Mouse (Mus musculus) splenic B cell, adult 2 months (primary cell): ENCODE measurements around the gene 5031439G07Rik.

Experiments used
- DNase-seq: peaks from one replicate; pipeline ENCODE4 v3.0.0-alpha.2; 2011; ENCODE audit warnings: low read depth, low spot score
- H3K27me3 ChIP-seq: 2 replicates; pipeline ENCODE4 v1.6.1; 2012; ENCODE audit warnings: mild to moderate bottlenecking, low read length, moderate library complexity, mixed read lengths; ENCODE audit not compliant: control insufficient read depth, poor library complexity, insufficient read depth, severe bottlenecking
- H3K36me3 ChIP-seq: 2 replicates; pipeline ENCODE4 v1.6.1; 2012; ENCODE audit warnings: mild to moderate bottlenecking, low read length, moderate library complexity, mixed read lengths; ENCODE audit not compliant: control insufficient read depth, poor library complexity, insufficient read depth, severe bottlenecking

Gene 5031439G07Rik

DNA sequence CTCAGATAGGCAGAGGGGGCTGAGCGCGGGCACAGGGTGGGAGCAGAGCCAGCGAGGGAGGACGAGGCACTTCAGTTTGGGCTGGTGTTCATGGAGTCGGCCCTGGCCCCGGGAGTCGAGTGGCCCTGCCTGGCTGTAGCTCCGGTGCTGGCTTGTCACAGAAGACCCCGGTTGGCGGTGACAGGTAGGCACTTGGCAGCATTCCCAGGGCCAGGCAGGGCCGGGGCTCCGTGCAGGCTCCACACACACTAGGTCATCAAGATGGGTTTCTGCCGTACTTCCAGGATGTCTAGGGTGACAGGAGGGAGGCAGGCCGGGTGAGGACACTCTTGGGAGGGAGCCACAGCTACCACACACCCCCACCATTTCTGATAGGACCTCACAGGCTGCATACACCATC lies 39.4 kb downstream of the 5031439G07Rik start:
- Histone ChIP-seq H3K36me3 (peaks cover 6% of the 10 kb centered on the region), H3K27me3 (no peaks in the 10 kb centered on the region)
- no peak for DNase-seq

DNA sequence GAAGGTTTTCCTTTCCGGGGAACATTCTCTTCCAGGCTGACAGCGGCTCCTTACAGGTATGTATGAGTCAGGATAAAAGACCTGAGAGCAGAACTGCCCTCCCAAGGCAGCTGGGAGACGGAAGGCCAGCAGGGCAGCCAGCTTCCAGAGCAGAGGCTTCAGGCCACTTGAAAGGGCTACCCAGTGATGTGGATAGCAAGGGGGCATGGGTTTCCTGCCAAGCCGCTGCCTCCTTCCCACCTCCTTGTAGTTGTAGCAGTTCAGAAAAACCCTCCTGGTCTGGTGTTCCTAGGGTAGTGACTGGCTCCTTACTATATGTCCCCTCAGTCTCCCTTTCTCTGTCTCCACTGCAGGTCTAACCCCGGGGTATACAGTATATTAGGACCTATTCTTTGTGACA lies 44.0 kb downstream of the 5031439G07Rik start:
- H3K36me3 ChIP-seq, result peaks cover 13% of the 10 kb centered on the region
- no peak for DNase-seq
- H3K27me3 ChIP-seq, result no peaks in the 10 kb centered on the region

DNA sequence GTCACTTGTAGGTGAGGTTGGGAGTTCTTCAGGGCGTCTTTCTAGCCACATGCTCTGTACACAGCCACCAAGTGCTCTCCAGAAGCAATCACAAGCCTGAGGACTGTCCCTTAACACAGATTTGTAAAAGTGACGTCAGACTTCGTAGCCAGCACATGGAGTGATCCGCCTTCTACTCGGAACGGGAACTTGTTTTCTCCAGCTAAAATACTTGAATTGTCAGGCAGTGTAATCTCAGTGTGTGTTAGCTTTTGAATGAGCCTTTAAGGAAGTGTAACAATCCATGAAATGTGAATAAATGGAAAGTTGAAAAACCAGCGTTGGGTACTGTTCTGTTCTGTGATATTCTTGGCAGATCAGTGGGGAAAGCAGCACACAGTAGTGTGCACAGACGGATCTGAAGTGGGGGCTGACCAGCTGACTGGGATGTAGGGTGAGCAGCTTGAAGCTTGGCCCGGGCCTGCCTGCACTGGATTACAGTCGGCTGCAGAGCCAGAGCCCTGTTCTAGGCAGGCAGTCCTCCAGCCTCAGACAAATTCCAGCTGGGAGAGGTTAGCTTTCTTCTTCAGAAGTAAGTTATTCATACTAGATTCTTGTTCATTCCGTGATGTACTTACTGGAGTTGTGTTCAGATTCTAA lies 45.6 kb downstream of the 5031439G07Rik start:
- no peak for DNase-seq
- Histone ChIP-seq H3K27me3 (no peaks in the 10 kb centered on the region), H3K36me3 (peaks cover 11% of the 10 kb centered on the region)

DNA sequence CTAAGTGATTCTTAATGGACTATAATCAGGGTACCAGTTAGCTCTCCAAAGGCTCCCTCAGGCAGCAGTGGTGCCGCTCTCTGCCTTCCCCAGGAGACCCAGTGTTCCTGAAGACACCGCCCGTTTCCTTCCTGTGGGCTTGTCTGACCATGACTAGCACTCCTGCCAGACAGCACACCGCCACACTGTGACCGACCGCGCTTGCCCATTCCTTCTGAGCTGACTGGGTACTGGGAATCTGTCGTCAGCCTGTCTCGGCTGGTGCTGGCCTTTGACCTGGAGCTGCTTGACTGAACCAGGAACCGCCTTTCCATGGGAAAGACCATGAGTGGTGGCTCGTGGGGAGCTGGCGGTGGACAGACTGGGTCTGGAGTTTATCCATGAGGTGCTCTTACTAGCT lies 48.2 kb downstream of the 5031439G07Rik start:
- peaks cover 14% of the 10 kb centered on the region; the same call in 1 of the 2 replicates for H3K36me3 ChIP-seq
- no peak for DNase-seq
- no peaks in the 10 kb centered on the region for H3K27me3 ChIP-seq

DNA sequence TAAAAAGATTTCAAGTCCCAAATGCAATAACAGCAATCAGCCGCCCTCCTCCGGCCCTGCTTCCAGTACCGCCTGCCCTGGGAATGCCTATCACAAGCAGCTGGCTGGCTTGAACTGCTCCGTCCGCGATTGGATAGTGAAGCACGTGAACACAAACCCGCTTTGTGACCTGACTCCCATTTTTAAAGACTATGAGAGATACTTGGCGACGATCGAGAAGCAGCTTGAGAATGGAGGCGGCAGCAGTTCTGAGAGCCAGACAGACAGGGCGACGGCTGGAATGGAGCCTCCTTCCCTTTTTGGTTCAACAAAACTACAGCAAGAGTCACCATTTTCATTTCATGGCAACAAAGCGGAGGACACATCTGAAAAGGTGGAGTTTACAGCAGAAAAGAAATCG lies 53.5 kb downstream of the 5031439G07Rik start:
- Histone ChIP-seq H3K36me3 (peaks cover 11% of the 10 kb centered on the region), H3K27me3 (no peaks in the 10 kb centered on the region)
- no peak for DNase-seq

DNA sequence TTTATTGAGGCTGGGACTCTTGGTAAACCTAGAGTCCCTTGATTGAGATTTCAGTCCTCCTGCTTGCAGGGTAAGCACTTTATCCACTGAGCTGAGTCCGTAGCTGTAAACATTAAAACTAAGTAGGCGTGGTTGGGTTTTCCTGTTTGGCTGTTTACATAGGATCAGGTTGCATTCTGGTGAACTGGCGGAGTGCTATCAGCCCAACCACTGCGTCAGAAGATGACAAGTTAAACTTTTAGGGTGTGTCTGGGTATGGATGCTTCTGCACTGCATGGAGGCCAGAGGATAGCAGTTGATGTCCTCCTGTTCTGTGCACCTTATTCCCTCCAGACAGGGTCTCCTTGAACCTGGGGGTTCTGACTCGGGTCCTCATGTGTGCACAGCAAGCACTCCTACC lies 56.0 kb downstream of the 5031439G07Rik start:
- no peak for DNase-seq
- Histone ChIP-seq H3K27me3 (no peaks in the 10 kb centered on the region), H3K36me3 (peaks cover 16% of the 10 kb centered on the region)

DNA sequence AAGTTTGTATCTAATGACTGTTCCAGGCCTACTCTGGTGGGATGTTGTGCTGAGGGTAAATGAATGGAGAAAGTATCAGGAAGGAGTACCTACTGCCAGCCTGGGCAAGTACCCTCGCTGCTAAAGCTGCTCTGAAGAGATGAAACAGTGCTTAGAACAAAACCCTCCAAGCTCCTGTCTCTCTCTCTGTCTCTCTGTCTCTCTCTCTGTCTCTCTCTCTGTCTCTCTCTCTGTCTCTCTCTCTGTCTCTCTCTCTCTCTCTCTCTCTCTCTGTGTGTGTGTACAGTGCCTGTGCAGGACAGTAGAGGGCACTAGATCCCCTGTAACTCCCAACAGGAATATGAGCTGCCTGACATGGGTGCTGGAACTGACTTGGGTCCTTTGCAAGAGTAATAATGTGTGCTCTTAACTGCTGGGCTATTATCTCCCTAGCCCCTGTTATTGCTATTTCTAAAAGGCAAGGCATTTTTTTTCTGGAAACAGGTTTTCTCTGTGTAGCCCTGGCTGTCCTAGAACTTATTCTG lies 62.8 kb downstream of the 5031439G07Rik start:
- Histone ChIP-seq H3K36me3 (peaks cover 12% of the 10 kb centered on the region), H3K27me3 (no peaks in the 10 kb centered on the region)
- peak; percentile 46 for DNase-seq

DNA sequence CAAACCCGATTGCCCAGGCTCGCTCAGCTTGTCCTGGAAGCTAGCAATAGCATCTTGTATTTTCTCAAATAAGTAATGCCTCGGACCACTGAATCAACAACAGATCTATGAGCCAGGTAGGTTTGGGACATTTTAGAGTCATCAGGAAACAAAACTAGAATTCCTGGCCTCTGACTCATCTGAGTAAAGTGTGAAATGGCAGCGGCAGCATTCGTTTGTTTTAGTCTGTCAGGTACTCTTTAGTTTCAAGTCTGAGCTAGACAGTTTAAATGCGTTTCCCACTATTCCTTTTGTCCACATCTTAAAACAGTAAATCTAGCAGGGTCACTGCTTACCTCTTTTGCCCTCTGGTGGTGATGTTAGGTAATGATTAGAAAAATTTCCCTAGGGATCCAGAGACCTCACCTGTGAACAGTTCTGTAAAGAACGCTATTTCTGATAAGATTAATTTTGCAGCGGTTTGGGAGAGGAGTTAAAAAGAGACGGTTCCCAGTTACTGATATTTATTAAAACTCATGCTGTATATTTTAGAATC lies 63.5 kb downstream of the 5031439G07Rik start:
- Histone ChIP-seq H3K27me3 (no peaks in the 10 kb centered on the region), H3K36me3 (peaks cover 10% of the 10 kb centered on the region)
- DNase-seq, result peak; percentile 73

DNA sequence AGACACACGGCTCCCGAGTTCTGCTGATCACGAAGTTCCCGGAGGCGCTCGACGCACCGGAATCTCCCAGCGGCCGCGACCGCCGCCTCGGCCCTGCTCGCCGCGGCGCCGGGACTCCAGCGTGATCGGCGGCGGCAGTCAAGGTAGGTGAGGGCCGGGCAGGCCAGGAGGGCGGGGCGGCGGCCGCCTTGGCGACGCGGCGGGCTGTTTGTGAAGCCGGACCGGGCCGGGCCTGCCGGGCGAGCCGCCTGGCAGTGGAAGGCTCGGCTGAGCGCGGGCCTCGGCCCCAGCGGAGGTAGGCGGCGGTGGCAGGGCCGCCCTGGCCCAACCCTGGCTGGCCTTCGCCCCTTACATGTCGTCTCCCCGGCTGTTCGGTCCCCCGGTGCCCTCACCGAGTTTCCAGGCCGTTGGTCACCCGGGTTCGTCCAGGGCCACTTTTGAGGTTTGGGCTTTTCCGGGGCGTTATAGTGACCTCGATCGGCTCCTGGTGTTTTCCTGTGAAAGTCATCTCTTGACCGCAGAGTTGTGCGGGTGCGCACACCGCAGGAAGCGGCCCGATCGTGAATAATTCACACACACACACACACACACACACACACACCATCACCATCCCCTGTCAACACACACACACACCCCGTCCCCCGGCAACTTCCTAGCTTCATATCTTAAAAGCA lies 64.7 kb downstream of the 5031439G07Rik start:
- no peak for DNase-seq
- H3K36me3 ChIP-seq, result peaks cover 7% of the 10 kb centered on the region
- no peaks in the 10 kb centered on the region for H3K27me3 ChIP-seq

DNA sequence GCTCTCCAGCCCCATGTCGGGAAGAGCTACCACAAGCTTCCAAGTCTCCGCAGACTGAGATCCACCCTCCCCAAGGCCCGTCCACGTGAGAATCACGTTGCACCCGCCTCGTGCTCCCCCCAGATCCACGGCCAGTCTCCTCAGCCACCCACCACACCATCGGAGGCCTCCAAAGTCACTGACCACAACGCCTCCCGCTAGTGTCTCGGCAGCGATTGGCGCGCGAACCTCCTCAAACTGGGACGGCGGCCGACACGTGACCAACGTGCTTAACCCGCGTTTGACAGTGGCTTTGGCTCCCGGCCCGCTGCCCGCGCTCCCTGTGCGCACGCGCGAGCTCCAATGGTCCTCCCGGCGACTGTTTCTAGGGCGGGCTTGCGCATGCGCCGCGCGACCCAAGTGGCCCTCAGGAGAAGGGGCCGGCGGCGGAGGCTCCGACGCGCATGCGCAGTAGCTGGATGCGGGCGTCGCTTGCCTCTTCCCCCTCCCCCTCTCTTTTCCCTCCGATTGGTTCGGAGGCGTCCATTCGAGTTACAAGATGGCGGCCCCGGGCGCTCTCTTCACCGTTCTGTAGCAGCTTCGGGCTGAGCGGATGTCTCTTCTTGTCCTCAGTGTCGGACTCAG lies 65.4 kb downstream of the 5031439G07Rik start, which contains the start of gene Nup50:
TSS of gene Nup50 (plus strand) at position 528 of the 624 bp plus-strand sequence.
- H3K27me3 ChIP-seq, result no peaks in the 10 kb centered on the region
- peak; percentile 100 for DNase-seq
- peaks cover 3% of the 10 kb centered on the region; the same call in 1 of the 2 replicates for H3K36me3 ChIP-seq

DNA sequence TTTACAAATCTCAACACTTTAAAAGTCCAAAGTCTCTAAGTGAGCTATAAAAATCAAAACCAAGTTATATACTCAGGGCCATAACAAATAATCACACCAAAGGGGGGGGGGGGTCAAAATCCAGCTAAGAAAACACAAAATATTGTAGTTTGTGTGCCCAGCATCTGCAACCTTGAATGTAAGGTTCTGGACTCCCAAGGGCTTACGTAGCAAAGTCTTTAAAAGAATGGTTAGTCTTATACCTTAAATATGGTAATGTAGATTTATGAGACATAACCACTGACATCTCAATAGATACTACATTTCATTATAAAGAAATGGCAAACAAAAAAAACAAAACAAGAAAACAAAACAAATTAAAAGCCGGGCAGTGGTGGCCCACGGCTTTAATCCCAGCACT lies 68.4 kb downstream of the 5031439G07Rik start, which contains the start of gene Gm29666:
TSS of gene Gm29666 (minus strand) at position 101 of the 400 bp plus-strand sequence.
- Histone ChIP-seq H3K36me3 (no peaks in the 10 kb centered on the region), H3K27me3 (no peaks in the 10 kb centered on the region)
- DNase-seq, result no peak

DNA sequence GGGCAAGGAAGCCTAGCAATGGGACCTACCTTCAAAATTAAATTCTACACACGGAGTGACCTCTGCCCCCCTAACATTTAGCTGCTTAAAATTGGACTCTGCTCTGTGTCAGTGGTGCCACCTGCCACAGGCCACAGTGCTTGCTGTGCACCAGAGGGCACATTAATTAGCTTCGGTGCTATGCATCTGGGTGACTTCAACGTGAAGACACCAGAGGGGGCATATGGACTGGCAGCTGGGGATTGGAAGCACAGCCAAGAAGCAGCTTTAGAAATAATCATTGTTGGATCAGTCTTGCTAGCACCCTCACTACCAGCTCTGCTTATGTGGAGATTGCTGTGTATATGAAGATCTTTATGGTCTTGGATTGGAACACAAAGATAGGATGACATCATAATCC lies 75.2 kb downstream of the 5031439G07Rik start:
- H3K36me3 ChIP-seq, result no peaks in the 10 kb centered on the region
- DNase-seq, result no peak
- H3K27me3 ChIP-seq, result no peaks in the 10 kb centered on the region

DNA sequence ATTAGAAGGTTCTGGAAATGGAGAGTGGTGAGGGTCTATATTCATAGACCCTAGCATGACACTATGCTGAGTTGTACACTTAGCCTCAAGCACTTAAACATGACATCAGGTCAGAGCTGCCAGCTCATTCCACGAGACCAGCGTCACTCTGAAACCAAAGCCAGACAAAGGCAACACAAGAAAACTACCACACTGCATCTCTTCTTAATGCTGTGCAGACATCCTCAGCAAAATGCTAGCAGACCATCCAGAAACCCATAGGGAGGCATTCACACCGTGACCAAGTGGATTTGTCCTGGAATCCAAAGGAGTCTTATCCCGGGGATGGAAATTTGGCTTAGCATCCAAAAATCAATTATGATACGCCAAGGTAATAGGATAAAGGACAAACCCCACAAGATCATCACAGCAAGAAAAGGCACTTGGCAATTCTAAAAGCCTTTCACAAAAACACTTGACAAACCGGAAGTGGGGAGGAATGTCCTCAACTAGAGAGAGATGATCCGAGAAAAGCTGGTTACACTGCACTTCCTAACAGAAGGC lies 84.4 kb downstream of the 5031439G07Rik start:
- Histone ChIP-seq H3K27me3 (no peaks in the 10 kb centered on the region), H3K36me3 (no peaks in the 10 kb centered on the region)
- no peak for DNase-seq

DNA sequence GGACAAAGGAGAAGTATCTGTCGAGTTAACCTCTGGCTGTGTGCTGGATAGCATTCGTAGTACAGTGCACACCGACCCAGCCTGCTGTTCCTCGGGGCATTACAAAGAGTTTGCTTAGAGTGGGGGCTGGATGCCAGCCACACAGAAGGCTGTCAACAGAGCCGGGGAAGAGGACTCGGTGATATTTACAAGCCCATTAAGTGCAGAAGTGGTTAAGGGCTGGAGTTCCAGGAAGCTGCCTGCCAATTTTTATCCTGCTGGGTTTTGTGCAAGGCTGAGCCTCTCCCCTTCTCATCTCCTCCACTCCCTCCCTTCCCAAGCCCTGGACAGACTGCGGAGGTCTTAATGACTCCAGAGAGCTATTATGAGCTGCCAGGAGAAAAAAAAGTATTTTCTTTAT lies 90.3 kb downstream of the 5031439G07Rik start:
- Histone ChIP-seq H3K27me3 (no peaks in the 10 kb centered on the region), H3K36me3 (no peaks in the 10 kb centered on the region)
- DNase-seq, result no peak
